Mouse (Mus musculus) bone marrow macrophage, adult 2 months (primary cell): ENCODE measurements around the gene Efcab11.

Source experiments
- CTCF ChIP-seq: IDR thresholded peaks from 2 replicates; pipeline ENCODE4 v1.5.1; 2012; ENCODE audit warnings: low read depth, mild to moderate bottlenecking, low read length, moderate library complexity
- POLR2A ChIP-seq: IDR thresholded peaks from 2 replicates; pipeline ENCODE4 v1.6.1; 2012; ENCODE audit warnings: mild to moderate bottlenecking, low read depth, low read length, borderline replicate concordance

GRCm38 (mm10) chr12:99923703-99924102 is 39.5 kb upstream of the Efcab11 start:
- TF ChIP-seq POLR2A (no peak), CTCF (no peak)
